Mouse (Mus musculus) neural tube, embryonic 13.5 days (tissue): ENCODE data around the gene Ech1. TPM values are rescaled to one million over a fixed set of nuclear protein-coding genes. Genes with fewer than 3 reads are reported as not detected.
A peak's percentile ranks its signal among the peaks of the same experiment; 100 is the strongest.

Experiments
- ATAC-seq: fragments of 200-750 bp; cut with Nextera tagmentation; 2 replicates; pipeline ENCODE4 v1.8.0; 2017; ENCODE audit warnings: low read depth, mild to moderate bottlenecking, moderate TSS enrichment, moderate library complexity
- H3K27ac ChIP-seq: fragments of 300-500 bp; sonication (generic); replicated peaks from 2 replicates; pipeline ENCODE4 v1.5.1; 2015; ENCODE audit warnings: moderate library complexity, mild to moderate bottlenecking, inconsistent platforms
- H3K27me3 ChIP-seq: fragments of 300-500 bp; sonication (generic); 2 replicates; pipeline ENCODE4 v1.6.1; 2015; ENCODE audit warnings: mild to moderate bottlenecking, inconsistent platforms
- H3K36me3 ChIP-seq: fragments of 300-500 bp; sonication (generic); 2 replicates; pipeline ENCODE4 v1.6.1; 2015; ENCODE audit warnings: mild to moderate bottlenecking, inconsistent platforms
- H3K4me1 ChIP-seq: fragments of 300-500 bp; sonication (generic); replicated peaks from 2 replicates; pipeline ENCODE4 v1.6.1; 2015; ENCODE audit warnings: inconsistent platforms
- H3K4me2 ChIP-seq: fragments of 300-500 bp; sonication (generic); 2 replicates; pipeline ENCODE4 v1.6.1; 2015; ENCODE audit warnings: inconsistent platforms, mild to moderate bottlenecking, moderate library complexity
- H3K4me3 ChIP-seq: fragments of 300-500 bp; sonication (generic); 2 replicates; pipeline ENCODE4 v1.5.1; 2015; ENCODE audit warnings: mild to moderate bottlenecking, inconsistent platforms
- H3K9ac ChIP-seq: fragments of 300-500 bp; sonication (generic); 2 replicates; pipeline ENCODE4 v1.6.1; 2015; ENCODE audit warnings: moderate library complexity, mild to moderate bottlenecking, inconsistent platforms
- H3K9me3 ChIP-seq: fragments of 300-500 bp; sonication (generic); 2 replicates; pipeline ENCODE4 v1.6.1; 2016; ENCODE audit warnings: inconsistent platforms
- WGBS: fragments of 180-500 bp; shearing (Covaris S2); methylation state at CpG from one replicate; pipeline ENCODE4 v1.1.7; 2015; 5-methylcytosine and 5-hydroxymethylcytosine counted together
- polyA plus RNA-seq: library from polyadenylated mRNA; unstranded; fragments of >200 nt; fragmentation: Nextera tagmentation; extraction: Ambion mirVana; gene quantifications from 2 replicates; pipeline ENCODE4 v1.2.1, GENCODE M21; 2015

Ech1 gene
- polyA plus RNA-seq, 1 experiment from 2014 or later, result 98.1 TPM

- no peak overlapping the region for H3K4me3 ChIP-seq
- H3K9me3 ChIP-seq, result no peaks in the 10 kb centered on the region
- no peak for ATAC-seq
- H3K36me3 ChIP-seq, result peaks cover 7% of the 10 kb centered on the region; the same call in 1 of the 2 replicates
- H3K4me1 ChIP-seq, result peaks cover 9% of the 10 kb centered on the region
- H3K4me2 ChIP-seq, result no peak overlapping the region
- no peak overlapping the region for H3K27ac ChIP-seq
- no peaks in the 10 kb centered on the region for H3K27me3 ChIP-seq
- H3K9ac ChIP-seq, result no peak overlapping the region
- 85% methylated on average over 13 of the region's 14 CpGs for WGBS
Measured at GRCm38 (mm10) chr7:28792391-28793185, 32.4 kb upstream of the Ech1 start.

DNA sequence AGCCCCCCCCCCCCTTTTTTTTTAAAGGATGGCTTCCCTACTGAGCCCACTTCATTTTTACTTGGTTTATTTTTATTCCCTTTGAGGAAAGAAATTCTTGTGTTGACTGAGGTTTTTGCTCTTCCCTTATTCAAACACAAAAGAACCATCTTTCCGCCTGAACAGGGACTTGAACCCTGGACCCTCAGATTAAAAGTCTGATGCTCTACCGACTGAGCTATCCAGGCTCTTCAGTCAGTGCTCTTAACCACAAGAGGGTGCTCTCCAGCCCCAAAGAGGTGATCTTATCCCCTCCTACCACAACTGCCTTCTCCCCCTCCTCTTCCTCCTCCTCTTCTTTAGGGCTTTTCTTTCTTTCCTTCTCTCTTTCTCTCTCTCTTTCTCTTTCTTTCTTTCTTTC, 31.2 kb upstream of the Ech1 start:
- Histone ChIP-seq H3K4me3 (no peak overlapping the region), H3K4me1 (peaks cover 9% of the 10 kb centered on the region), H3K27ac (no peak overlapping the region), H3K9ac (no peak overlapping the region), H3K4me2 (no peak overlapping the region), H3K36me3 (no peaks in the 10 kb centered on the region), H3K27me3 (no peaks in the 10 kb centered on the region), H3K9me3 (no peaks in the 10 kb centered on the region)
- 43% methylated on average over 2 of the region's 2 CpGs for WGBS
- no peak for ATAC-seq

DNA sequence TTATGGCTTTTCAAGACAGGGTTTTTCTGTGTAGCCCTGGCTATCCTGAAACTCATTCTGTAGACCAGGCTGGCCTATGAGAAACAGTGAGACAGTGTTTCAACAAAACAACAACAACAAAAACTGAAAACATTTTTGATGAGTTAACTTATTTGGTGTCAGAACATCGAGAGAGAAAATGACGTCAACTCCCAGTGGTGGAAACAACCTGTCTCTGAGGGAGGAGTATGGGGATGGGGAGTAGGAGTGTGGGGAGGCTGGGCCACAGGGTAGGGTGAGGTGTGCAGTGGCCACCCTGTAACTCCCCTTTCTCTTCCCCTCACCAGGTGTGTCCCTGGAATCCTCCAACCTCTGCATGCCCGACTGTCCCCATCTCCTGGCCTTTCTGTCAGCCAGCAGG, 30.5 kb upstream of the Ech1 start:
- H3K4me3 ChIP-seq, result no peak overlapping the region
- H3K4me1 ChIP-seq, result peaks cover 9% of the 10 kb centered on the region
- no peaks in the 10 kb centered on the region for H3K27me3 ChIP-seq
- no peak overlapping the region for H3K4me2 ChIP-seq
- no peak overlapping the region for H3K27ac ChIP-seq
- no peak overlapping the region for H3K9ac ChIP-seq
- no peak for ATAC-seq
- no peaks in the 10 kb centered on the region for H3K9me3 ChIP-seq
- WGBS, result 79% methylated on average over 3 of the region's 3 CpGs
- no peaks in the 10 kb centered on the region for H3K36me3 ChIP-seq

DNA sequence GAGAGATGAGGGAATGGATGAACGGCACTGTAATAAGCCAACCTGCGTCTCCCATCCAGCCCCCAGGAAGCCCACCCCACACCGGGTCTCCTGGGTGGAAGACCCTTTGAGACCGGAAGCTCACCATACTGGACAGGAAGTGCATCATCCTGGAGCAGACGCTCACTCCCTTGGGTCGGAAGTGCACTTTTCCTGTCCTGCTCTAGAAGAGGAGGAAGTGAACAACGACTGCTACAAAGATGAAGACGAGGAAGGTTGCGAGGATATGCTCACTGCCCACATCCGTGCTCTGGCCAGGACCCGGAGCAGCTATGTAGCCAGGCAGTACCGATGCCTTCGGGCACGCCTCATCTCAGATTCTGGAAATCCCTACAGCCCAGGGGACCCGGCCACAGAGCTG, 29.2 kb upstream of the Ech1 start:
- 83% methylated on average over 15 of the region's 15 CpGs for WGBS
- ATAC-seq, result no peak; the same call in none of the 2 replicates
- Histone ChIP-seq H3K9me3 (no peaks in the 10 kb centered on the region), H3K36me3 (no peaks in the 10 kb centered on the region), H3K27me3 (no peaks in the 10 kb centered on the region), H3K4me2 (peak overlapping the region; percentile 46), H3K27ac (no peak overlapping the region), H3K4me1 (peaks cover 9% of the 10 kb centered on the region), H3K4me3 (no peak overlapping the region), H3K9ac (no peak overlapping the region)

- no peaks in the 10 kb centered on the region for H3K27me3 ChIP-seq
- peak overlapping the region; percentile 46 for H3K4me2 ChIP-seq
- H3K27ac ChIP-seq, result no peak overlapping the region
- peak overlapping the region; percentile 16 for H3K4me3 ChIP-seq
- peak overlapping the region; percentile 2; the same call in 1 of the 2 replicates for H3K9ac ChIP-seq
- WGBS, result 18% methylated on average over 32 of the region's 32 CpGs
- no peaks in the 10 kb centered on the region for H3K36me3 ChIP-seq
- no peaks in the 10 kb centered on the region for H3K9me3 ChIP-seq
- H3K4me1 ChIP-seq, result peaks cover 9% of the 10 kb centered on the region
- ATAC-seq, result peak; percentile 67
Measured at GRCm38 (mm10) chr7:28796562-28796975, 28.4 kb upstream of the Ech1 start.

DNA sequence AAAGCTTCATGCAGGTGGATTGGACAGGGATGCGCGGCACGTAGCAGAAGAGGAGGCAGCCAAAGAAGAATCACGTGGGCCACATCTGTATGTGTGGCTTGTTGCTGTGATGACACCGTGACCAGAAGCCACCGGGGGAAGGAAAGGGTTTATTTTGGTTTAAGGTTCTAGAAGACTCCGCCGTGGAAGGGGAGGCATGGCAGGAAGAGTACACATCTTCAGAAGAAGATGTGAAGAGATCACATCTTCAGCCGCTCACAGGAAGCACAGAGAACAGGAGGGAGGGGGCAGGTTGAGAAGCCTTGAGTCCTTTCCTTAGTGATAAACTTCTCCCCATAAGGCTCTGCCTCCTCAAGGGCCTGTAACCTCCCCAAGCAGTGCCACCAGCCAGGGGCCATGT, 25.0 kb upstream of the Ech1 start:
- 94% methylated on average over 9 of the region's 9 CpGs for WGBS
- no peak for ATAC-seq
- no peaks in the 10 kb centered on the region for H3K36me3 ChIP-seq
- H3K9ac ChIP-seq, result no peak overlapping the region
- no peak overlapping the region for H3K27ac ChIP-seq
- no peaks in the 10 kb centered on the region for H3K27me3 ChIP-seq
- H3K9me3 ChIP-seq, result no peaks in the 10 kb centered on the region
- H3K4me3 ChIP-seq, result no peak overlapping the region
- H3K4me1 ChIP-seq, result peaks cover 28% of the 10 kb centered on the region
- H3K4me2 ChIP-seq, result no peak overlapping the region

DNA sequence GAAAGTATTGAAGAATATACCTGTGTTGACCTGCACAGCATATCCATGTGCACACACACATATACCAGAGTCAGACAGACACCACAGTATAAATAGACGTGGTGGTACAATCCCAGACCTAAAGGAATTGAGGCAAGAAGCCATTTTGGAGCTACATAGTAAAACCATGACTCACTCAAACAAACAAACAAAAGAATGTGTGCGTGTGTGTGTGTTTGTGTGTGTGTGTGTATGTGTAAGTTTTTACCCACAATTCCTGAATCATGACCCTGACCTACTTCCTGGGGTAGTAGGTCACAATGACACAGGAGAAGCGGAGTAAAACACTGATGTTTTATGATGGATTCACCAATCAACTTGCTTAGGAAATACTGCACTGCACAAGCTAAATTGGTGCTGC, 23.6 kb upstream of the Ech1 start:
- H3K9ac ChIP-seq, result no peak overlapping the region
- H3K27me3 ChIP-seq, result no peaks in the 10 kb centered on the region
- WGBS, result 72% methylated on average over 3 of the region's 3 CpGs
- H3K4me2 ChIP-seq, result no peak overlapping the region
- peak overlapping the region; percentile 78; the same call in 1 of the 2 replicates for H3K27ac ChIP-seq
- no peaks in the 10 kb centered on the region for H3K9me3 ChIP-seq
- H3K4me1 ChIP-seq, result peaks cover 25% of the 10 kb centered on the region
- no peak for ATAC-seq
- H3K4me3 ChIP-seq, result no peak overlapping the region
- H3K36me3 ChIP-seq, result no peaks in the 10 kb centered on the region

- H3K4me3 ChIP-seq, result no peak overlapping the region
- no peaks in the 10 kb centered on the region for H3K9me3 ChIP-seq
- no peak overlapping the region for H3K9ac ChIP-seq
- H3K27ac ChIP-seq, result peak overlapping the region; percentile 78
- no peaks in the 10 kb centered on the region for H3K36me3 ChIP-seq
- ATAC-seq, result peak; percentile 32; the same call in 1 of the 2 replicates
- WGBS, result 20% methylated on average over 10 of the region's 10 CpGs
- H3K4me1 ChIP-seq, result peaks cover 19% of the 10 kb centered on the region
- H3K4me2 ChIP-seq, result no peak overlapping the region
- H3K27me3 ChIP-seq, result no peaks in the 10 kb centered on the region
Measured at GRCm38 (mm10) chr7:28801901-28802670, 22.9 kb upstream of the Ech1 start.

DNA sequence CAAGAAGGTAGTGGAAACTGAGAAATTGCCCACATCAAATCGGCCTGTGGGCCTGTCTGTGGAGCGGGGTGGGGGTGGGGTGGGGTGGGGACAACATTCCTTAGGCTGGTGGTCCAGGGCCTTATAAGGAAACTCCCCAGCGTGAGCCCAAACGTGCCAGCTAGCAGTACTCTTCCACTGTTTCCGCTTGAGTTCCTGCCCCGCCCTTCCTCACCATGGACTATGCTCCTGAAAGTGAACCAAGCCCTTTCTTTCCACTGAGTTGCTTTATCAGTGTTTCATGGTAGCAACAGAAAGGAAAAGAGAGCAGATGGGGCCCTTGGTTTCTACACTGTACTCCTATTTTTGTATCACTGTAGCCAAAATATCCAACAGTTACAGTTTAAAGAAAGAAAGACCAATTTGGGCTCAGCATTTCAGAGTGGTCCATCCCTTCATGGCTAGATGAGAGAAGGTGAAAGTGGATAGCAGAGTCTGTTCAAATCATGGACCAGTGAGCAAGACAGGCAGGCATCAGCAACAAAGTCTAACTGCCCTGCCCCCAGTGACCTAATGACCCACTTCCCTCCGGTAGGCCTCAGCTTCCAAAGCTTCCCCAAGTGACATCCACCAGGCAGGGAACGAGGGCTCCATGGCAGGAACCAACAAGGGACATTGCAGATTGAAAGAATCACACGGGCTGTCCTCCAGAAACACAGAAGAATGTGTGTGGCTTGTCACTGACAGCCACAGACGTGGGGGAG, 22.0 kb upstream of the Ech1 start:
- no peaks in the 10 kb centered on the region for H3K27me3 ChIP-seq
- H3K27ac ChIP-seq, result peak overlapping the region; percentile 78
- H3K36me3 ChIP-seq, result no peaks in the 10 kb centered on the region
- H3K4me2 ChIP-seq, result no peak overlapping the region
- 10% methylated on average over 10 of the region's 10 CpGs for WGBS
- peak; percentile 32; the same call in 1 of the 2 replicates for ATAC-seq
- H3K9ac ChIP-seq, result peak overlapping the region; percentile 31; the same call in 1 of the 2 replicates
- H3K4me3 ChIP-seq, result no peak overlapping the region
- H3K4me1 ChIP-seq, result peaks cover 25% of the 10 kb centered on the region
- no peaks in the 10 kb centered on the region for H3K9me3 ChIP-seq

DNA sequence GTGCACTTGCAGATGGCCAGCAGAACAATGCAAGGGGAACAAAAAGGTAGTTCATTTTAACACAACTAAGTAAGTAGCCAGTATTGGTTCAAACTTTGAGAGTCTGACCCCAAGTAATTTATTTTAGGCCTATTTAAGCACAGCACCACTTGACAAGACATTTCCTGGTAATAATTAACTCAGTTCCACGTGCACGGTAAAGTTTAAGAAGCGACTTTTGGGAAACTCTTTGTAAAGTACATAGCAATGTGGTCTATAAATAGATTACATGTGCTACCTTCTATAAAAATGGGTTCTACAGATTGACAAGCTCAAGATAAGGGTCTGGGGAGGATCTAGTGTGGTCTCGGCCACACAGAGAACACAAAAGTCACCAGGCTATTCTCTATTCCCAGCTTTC, 21.3 kb upstream of the Ech1 start:
- 0 out of 2 replicates have a peak overlapping the region, but pooled peaks have one; percentile 31 for H3K9ac ChIP-seq
- no peaks in the 10 kb centered on the region for H3K36me3 ChIP-seq
- H3K27me3 ChIP-seq, result no peaks in the 10 kb centered on the region
- no peaks in the 10 kb centered on the region for H3K9me3 ChIP-seq
- H3K4me3 ChIP-seq, result no peak overlapping the region
- H3K4me1 ChIP-seq, result peaks cover 29% of the 10 kb centered on the region
- no peak overlapping the region for H3K4me2 ChIP-seq
- H3K27ac ChIP-seq, result peak overlapping the region; percentile 78
- no peak for ATAC-seq
- 44% methylated on average over 4 of the region's 4 CpGs for WGBS

DNA sequence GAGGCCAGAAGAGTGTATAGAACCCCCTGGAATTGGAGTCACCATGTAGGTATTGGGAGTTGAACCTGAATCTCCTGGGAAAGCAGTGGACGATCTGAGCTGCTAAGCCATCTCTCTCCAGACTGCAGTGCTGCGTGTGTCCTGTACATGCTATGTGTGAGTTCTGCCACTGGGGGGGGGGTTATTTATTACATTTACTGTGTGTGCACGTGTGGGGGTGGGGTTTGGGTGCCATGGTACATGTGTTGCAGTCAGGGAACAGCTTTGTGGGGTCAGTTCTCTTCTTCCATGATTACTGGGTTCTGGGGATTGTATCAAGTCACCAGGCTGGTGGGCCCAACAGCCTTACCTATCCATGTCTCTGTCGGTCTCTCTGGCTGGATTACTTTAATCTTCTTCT, 18.1 kb upstream of the Ech1 start:
- no peak for ATAC-seq
- H3K4me3 ChIP-seq, result no peak overlapping the region
- WGBS, result 63% methylated on average over 4 of the region's 4 CpGs
- no peak overlapping the region for H3K9ac ChIP-seq
- no peak overlapping the region for H3K27ac ChIP-seq
- no peaks in the 10 kb centered on the region for H3K36me3 ChIP-seq
- H3K4me2 ChIP-seq, result no peak overlapping the region
- no peaks in the 10 kb centered on the region for H3K27me3 ChIP-seq
- H3K4me1 ChIP-seq, result peaks cover 31% of the 10 kb centered on the region
- H3K9me3 ChIP-seq, result no peaks in the 10 kb centered on the region
